9 mouse cellular contexts compared by ENCODE assay signal in genomic region chr10:94013196-94013595, GRCm38 (mm10). TPM values are rescaled to one million over a fixed set of nuclear protein-coding genes. Genes with fewer than 3 reads are reported as not detected.
DNase-seq lines count a peak whose midpoint lies in the region; ATAC-seq lines count a peak whose summit lies in the region.
"Had no signal": no experiment of that assay in that cellular context is flagged by ENCODE, and none has a peak within 500 bp of the region (broad histone marks: within the 10 kb centered on the region; RNA-seq: fewer than 3 reads in every experiment).

No protein-coding gene starts in this region.

- no peak overlapping the region for H3K9ac ChIP-seq in midbrain, embryonic 16.5 days (ENCODE audit: low read depth, low read length)
- no peak overlapping the region for H3K9ac ChIP-seq in liver, embryonic 13.5 days
- H3K9ac ChIP-seq: hindbrain, embryonic 15.5 days; stomach, embryonic 15.5 days had no signal

- H3K27ac ChIP-seq in midbrain, embryonic 10.5 days (replicated peaks) = no peak overlapping the region
- no peak overlapping the region for H3K27ac ChIP-seq in midbrain, embryonic 16.5 days (ENCODE audit: low read length)
- no peak overlapping the region for H3K27ac ChIP-seq in liver, embryonic 13.5 days
- H3K27ac ChIP-seq: hindbrain, embryonic 15.5 days; stomach, embryonic 15.5 days had no signal

- peaks cover 5% of the 10 kb centered on the region for H3K36me3 ChIP-seq in midbrain, embryonic 10.5 days
- no peaks in the 10 kb centered on the region for H3K36me3 ChIP-seq in midbrain, embryonic 16.5 days (ENCODE audit: control insufficient read depth, insufficient read depth, low read length)
- 0 out of 2 replicates have a peak, but pooled peaks cover under 1% of the 10 kb centered on the region for H3K36me3 ChIP-seq in liver, embryonic 13.5 days
- H3K36me3 ChIP-seq: hindbrain, embryonic 15.5 days; stomach, embryonic 15.5 days had no signal

- WGBS in midbrain, embryonic 10.5 days = 45% methylated on average over 3 of the region's 3 CpGs
- WGBS in midbrain, embryonic 16.5 days = 55% methylated on average over 3 of the region's 3 CpGs
- 36% methylated on average over 3 of the region's 3 CpGs for WGBS in liver, embryonic 13.5 days (ENCODE audit: insufficient replicate concordance)

- H3K27me3 ChIP-seq in midbrain, embryonic 10.5 days (ENCODE audit: low read depth, poor library complexity, severe bottlenecking) = no peaks in the 10 kb centered on the region
- H3K27me3 ChIP-seq in midbrain, embryonic 16.5 days (ENCODE audit: control insufficient read depth, insufficient read depth, low read depth, low read length) = no peaks in the 10 kb centered on the region
- H3K27me3 ChIP-seq in liver, embryonic 13.5 days = no peaks in the 10 kb centered on the region
- H3K27me3 ChIP-seq: hindbrain, embryonic 15.5 days; stomach, embryonic 15.5 days had no signal

- no peaks in the 10 kb centered on the region for H3K4me1 ChIP-seq in midbrain, embryonic 10.5 days
- H3K4me1 ChIP-seq in midbrain, embryonic 16.5 days (ENCODE audit: control insufficient read depth, insufficient read depth, low read length) = no peaks in the 10 kb centered on the region; the same call in 1 of the 2 replicates
- H3K4me1 ChIP-seq in liver, embryonic 13.5 days (replicated peaks) = peaks cover 27% of the 10 kb centered on the region
- H3K4me1 ChIP-seq: hindbrain, embryonic 15.5 days had no signal

- DNase-seq in midbrain, embryonic 10.5 days (ENCODE audit: low spot score) = peak; percentile 42
- peak; percentile 84 for DNase-seq in NIH3T3 (ENCODE audit: low read depth)
- peak; percentile 70 for DNase-seq in c-Kit-positive CD71-positive TER-119-positive erythroid progenitor cells, embryonic 14.5 days (ENCODE audit: low spot score)
- peak; percentile 19 to 28 for DNase-seq in gastrocnemius, postnatal 36 days
- DNase-seq in liver, embryonic 13.5 days = peak; percentile 34
- peak; percentile 62 to 76 for DNase-seq in right cerebral cortex, postnatal 10 days (ENCODE audit: low spot score in 2 of 2)

- H3K4me3 ChIP-seq in midbrain, embryonic 10.5 days = no peak overlapping the region
- no peak overlapping the region for H3K4me3 ChIP-seq in midbrain, embryonic 16.5 days (ENCODE audit: low read depth, low read length)
- H3K4me3 ChIP-seq in liver, embryonic 13.5 days (replicated peaks) = no peak overlapping the region
- H3K4me3 ChIP-seq: hindbrain, embryonic 15.5 days; stomach, embryonic 15.5 days had no signal

- H3K4me2 ChIP-seq in midbrain, embryonic 16.5 days (ENCODE audit: low read length) = no peak overlapping the region
- no peak overlapping the region for H3K4me2 ChIP-seq in liver, embryonic 13.5 days
- H3K4me2 ChIP-seq: hindbrain, embryonic 15.5 days; stomach, embryonic 15.5 days had no signal

- no peaks in the 10 kb centered on the region for H3K9me3 ChIP-seq in midbrain, embryonic 10.5 days (replicated peaks)
- no peaks in the 10 kb centered on the region for H3K9me3 ChIP-seq in midbrain, embryonic 16.5 days (replicated peaks; ENCODE audit: control insufficient read depth, low read length, poor library complexity, severe bottlenecking)
- no peaks in the 10 kb centered on the region for H3K9me3 ChIP-seq in liver, embryonic 13.5 days (replicated peaks)
- H3K9me3 ChIP-seq: hindbrain, embryonic 15.5 days; stomach, embryonic 15.5 days had no signal

- no peak for ATAC-seq in midbrain, embryonic 16.5 days
- ATAC-seq in liver, embryonic 13.5 days (ENCODE audit: low read depth) = no peak

- intact Hi-C loops in gastrocnemius, postnatal 36 days (cut with DNase I) = no loop called here

RNA-seq across cellular contexts. Expression of gene Vezt, which starts 22.4 kb away (rescaled TPM):
- 29.6 and 36.0 TPM in 2 replicates for polyA plus RNA-seq in midbrain, embryonic 10.5 days (2016; fragmentation: Nextera tagmentation; extraction: Ambion mirVana)
- polyA plus RNA-seq in midbrain, embryonic 16.5 days (2015; fragmentation: Nextera tagmentation; extraction: Ambion mirVana) = 59.4 and 68.1 TPM in 2 replicates
- 10 to 100 TPM; 32.5 to 40.1 TPM for total RNA-seq in gastrocnemius, postnatal 36 days (2021)
- 11.3 and 16.2 TPM in 2 replicates for polyA plus RNA-seq in liver, embryonic 13.5 days (2015; fragmentation: Nextera tagmentation; extraction: Ambion mirVana)

RNA-seq across cellular contexts. Expression of gene Fgd6, which starts 22.6 kb away (rescaled TPM):
- 4.5 TPM in 2 replicates for polyA plus RNA-seq in midbrain, embryonic 10.5 days (2016; fragmentation: Nextera tagmentation; extraction: Ambion mirVana)
- polyA plus RNA-seq in midbrain, embryonic 16.5 days (2015; fragmentation: Nextera tagmentation; extraction: Ambion mirVana) = 1.8 and 2.9 TPM in 2 replicates
- total RNA-seq in gastrocnemius, postnatal 36 days (2021) = 1 to 10 TPM; 1.5 to 2.2 TPM
- 2.4 and 3.0 TPM in 2 replicates for polyA plus RNA-seq in liver, embryonic 13.5 days (2015; fragmentation: Nextera tagmentation; extraction: Ambion mirVana)

Comparison
In these comparisons a context has a peak if more than half of its experiments do, and no peak if none do; other contexts are left out.
1. DNase-seq: peak in every context shown above with its lines; median percentile 84 in NIH3T3; 70 in c-Kit-positive CD71-positive TER-119-positive erythroid progenitor cells, embryonic 14.5 days; 69 in right cerebral cortex, postnatal 10 days; 42 in midbrain, embryonic 10.5 days; 34 in liver, embryonic 13.5 days; 24 in gastrocnemius, postnatal 36 days.